Mouse (Mus musculus): Measurements from ENCODE around the gene Arhgap27. TPM values are rescaled to one million over a fixed set of nuclear protein-coding genes. Genes with fewer than 3 reads are reported as not detected.

Arhgap27 gene
- total and polyA plus RNA-seq, 3 experiments: 11.8 to 30.9 (median 26.1) TPM

DNA sequence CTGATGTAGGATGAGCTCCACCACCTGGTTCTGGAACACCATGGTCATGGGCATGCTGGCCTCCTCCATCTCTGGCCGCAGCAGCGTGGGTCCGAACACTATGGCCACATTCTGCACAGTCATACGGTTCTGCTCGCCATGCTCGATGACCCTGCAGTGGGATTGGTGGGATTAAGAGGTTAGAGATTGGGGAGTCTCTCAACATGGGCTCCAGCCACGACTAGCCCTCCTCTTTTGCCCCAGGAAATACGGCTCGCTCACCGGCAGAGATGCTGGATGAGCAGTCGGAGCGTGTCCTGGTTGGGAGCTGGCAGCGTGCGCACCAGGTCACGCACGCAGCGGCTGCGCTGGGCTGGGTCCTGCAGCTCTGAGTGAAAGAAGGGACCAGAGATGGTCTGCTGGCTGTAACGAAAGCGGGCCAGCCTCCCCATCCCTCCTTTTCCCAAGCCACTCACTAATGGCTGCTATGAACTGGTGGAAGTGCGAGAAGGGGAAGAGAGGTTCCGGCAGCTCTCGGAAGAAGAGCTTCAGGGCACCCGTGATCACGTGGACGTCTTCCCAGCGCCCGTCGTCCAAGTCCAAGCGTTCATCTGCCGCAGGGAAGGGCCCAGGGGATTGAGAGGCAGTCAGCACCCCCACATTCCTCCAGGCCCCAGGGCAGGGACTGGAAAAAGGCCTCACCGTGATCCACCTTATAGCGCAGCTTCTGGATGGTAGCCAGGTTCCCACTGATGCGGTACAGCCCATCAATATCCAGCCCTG, 30.4 kb downstream of the Arhgap27 start:
- TF ChIP-seq ZMIZ1 (IDR thresholded peaks at IDR 0.05; ENCODE audit: low read depth, low read length) (no peak), ETS1 (conservative IDR thresholded peaks at IDR 0.05; ENCODE audit: low read depth, low read length) (no peak), TCF12 (IDR thresholded peaks at IDR 0.05; ENCODE audit: low read depth, low read length) (no peak), IRF4 (IDR thresholded peaks at IDR 0.05; ENCODE audit: low read depth, low read length) (no peak), CHD2 (IDR thresholded peaks at IDR 0.05; ENCODE audit: low read length) (no peak), NELFE (IDR thresholded peaks at IDR 0.05; ENCODE audit: low read depth, low read length) (no peak), TBP (conservative IDR thresholded peaks at IDR 0.05; ENCODE audit: low read depth, low read length) (no peak), ZKSCAN1 (IDR thresholded peaks at IDR 0.05; ENCODE audit: borderline replicate concordance, low read depth, low read length) (no peak), POLR2A (IDR thresholded peaks at IDR 0.05; ENCODE audit: low read depth, low read length) (no peak), POLR2AphosphoS2 (IDR thresholded peaks at IDR 0.05; ENCODE audit: low read depth, low read length) (no peak), CTCF (conservative IDR thresholded peaks at IDR 0.05 in 1 of 2, IDR thresholded peaks at IDR 0.05 in 1 of 2; ENCODE audit: low read depth in 2 of 2, low read length in 2 of 2) (no peak; a peak in 1 of 4 replicates)
- DNase-seq (ENCODE audit: extremely low read depth): no peak
- dilution Hi-C loops (cut with MboI; ENCODE audit: extremely low pct_ligation_motif_present, extremely low pct_unique_long_range_greater_than_20kb, low sequenced_read_pairs) (no loop called here), in situ Hi-C loops (cut with MboI; ENCODE audit: low pct_ligation_motif_present, low pct_unique_long_range_greater_than_20kb, low sequenced_read_pairs) (loop anchor here (5.0 to 10.0 kb wide), 2 partner anchors 62 to 134 kb away; no protein-coding TSS in a partner anchor)
- Histone ChIP-seq H3K4me1 (ENCODE audit: control insufficient read depth in 1 of 2, insufficient read depth in 2 of 2) (peaks cover 3 to 26% of the 10 kb centered on the region in 2 experiments; a peak in 2 of 4 replicates), H3K27me3 (replicated peaks) (no peaks in the 10 kb centered on the region), H3K36me3 (replicated peaks in 1 of 2; ENCODE audit: control insufficient read depth in 1 of 2, insufficient read depth in 1 of 2, low read length in 1 of 2) (peaks cover 53 to 88% of the 10 kb centered on the region in 2 experiments), H3K9ac (ENCODE audit: insufficient read depth, low read depth) (no peak overlapping the region), H3K4me2 (ENCODE audit: insufficient read depth, low read depth, poor library complexity, severe bottlenecking) (no peak overlapping the region), H3K27ac (ENCODE audit: insufficient read depth, low read depth) (no peak overlapping the region), H3K79me2 (replicated peaks; ENCODE audit: control insufficient read depth, extremely low read depth, insufficient read depth, poor library complexity, severe bottlenecking) (no peaks in the 10 kb centered on the region), H3K4me3 (replicated peaks in 1 of 3; ENCODE audit: low read depth in 2 of 3, low read length in 2 of 3, poor library complexity in 1 of 3) (no peak overlapping the region), H3K9me3 (replicated peaks; ENCODE audit: low read length) (no peaks in the 10 kb centered on the region)

- H3K4me3 ChIP-seq (replicated peaks in 1 of 3; ENCODE audit: low read depth in 2 of 3, low read length in 2 of 3, poor library complexity in 1 of 3): no peak overlapping the region
- peaks cover 48 to 82% of the 10 kb centered on the region in 2 experiments for H3K36me3 ChIP-seq (replicated peaks in 1 of 2; ENCODE audit: control insufficient read depth in 1 of 2, insufficient read depth in 1 of 2, low read length in 1 of 2)
- no peaks in the 10 kb centered on the region for H3K9me3 ChIP-seq (replicated peaks; ENCODE audit: low read length)
- dilution Hi-C loops (cut with MboI; ENCODE audit: extremely low pct_ligation_motif_present, extremely low pct_unique_long_range_greater_than_20kb, low sequenced_read_pairs): no loop called here
- H3K27me3 ChIP-seq (replicated peaks): no peaks in the 10 kb centered on the region
- H3K27ac ChIP-seq (ENCODE audit: insufficient read depth, low read depth): no peak overlapping the region
- H3K79me2 ChIP-seq (replicated peaks; ENCODE audit: control insufficient read depth, extremely low read depth, insufficient read depth, poor library complexity, severe bottlenecking): no peaks in the 10 kb centered on the region
- peaks cover 3 to 20% of the 10 kb centered on the region in 2 experiments; a peak in 2 of 4 replicates for H3K4me1 ChIP-seq (ENCODE audit: control insufficient read depth in 1 of 2, insufficient read depth in 2 of 2)
- peak; percentile 96 for DNase-seq (ENCODE audit: extremely low read depth)
- H3K9ac ChIP-seq (ENCODE audit: insufficient read depth, low read depth): no peak overlapping the region
- H3K4me2 ChIP-seq (ENCODE audit: insufficient read depth, low read depth, poor library complexity, severe bottlenecking): no peak overlapping the region
- in situ Hi-C loops (cut with MboI; ENCODE audit: low pct_ligation_motif_present, low pct_unique_long_range_greater_than_20kb, low sequenced_read_pairs): loop anchor here (5.0 to 10.0 kb wide), 2 partner anchors 62 to 135 kb away; no protein-coding TSS in a partner anchor
- TF ChIP-seq ZC3H11A (IDR thresholded peaks at IDR 0.05; ENCODE audit: low read depth, low read length) (peak; percentile 95), UBTF (IDR thresholded peaks at IDR 0.05; ENCODE audit: low read depth, low read length) (0 out of 2 replicates have a peak, but pooled peaks have one; percentile 28), RAD21 (IDR thresholded peaks at IDR 0.05; ENCODE audit: low read depth, low read length) (peak; percentile 94), MEF2A (IDR thresholded peaks at IDR 0.05; ENCODE audit: borderline replicate concordance, low read depth, low read length) (peak; percentile 76), IRF4 (IDR thresholded peaks at IDR 0.05; ENCODE audit: low read depth, low read length) (peak; percentile 74), PAX5 (IDR thresholded peaks at IDR 0.05; ENCODE audit: low read length) (no peak), SMC3 (IDR thresholded peaks at IDR 0.05; ENCODE audit: low read depth, low read length) (peak; percentile 99), E2F4 (IDR thresholded peaks at IDR 0.05; ENCODE audit: insufficient replicate concordance, low read depth, low read length) (no peak), POLR2A (IDR thresholded peaks at IDR 0.05; ENCODE audit: low read depth, low read length) (no peak), MYC (IDR thresholded peaks at IDR 0.05; ENCODE audit: low read depth, low read length) (peak; percentile 64), NELFE (IDR thresholded peaks at IDR 0.05; ENCODE audit: low read depth, low read length) (peak; percentile 85; the same call in 1 of the 2 replicates), MAX (IDR thresholded peaks at IDR 0.05; ENCODE audit: low read length) (peak; percentile 61), ZMIZ1 (IDR thresholded peaks at IDR 0.05; ENCODE audit: low read depth, low read length) (no peak), USF2 (conservative IDR thresholded peaks at IDR 0.05; ENCODE audit: low read depth, low read length) (no peak), HCFC1 (IDR thresholded peaks at IDR 0.05; ENCODE audit: low read depth, low read length) (peak; percentile 52), TCF12 (IDR thresholded peaks at IDR 0.05; ENCODE audit: low read depth, low read length) (peak; percentile 69), CHD1 (IDR thresholded peaks at IDR 0.05; ENCODE audit: low read depth, low read length) (no peak), KAT2A (IDR thresholded peaks at IDR 0.05; ENCODE audit: insufficient replicate concordance, low read length) (no peak), NRF1 (IDR thresholded peaks at IDR 0.05; ENCODE audit: low read depth, low read length) (peak; percentile 35), MXI1 (IDR thresholded peaks at IDR 0.05; ENCODE audit: low read depth, low read length) (peak; percentile 49; the same call in 1 of the 2 replicates), ELF1 (IDR thresholded peaks at IDR 0.05; ENCODE audit: low read depth, low read length) (peak; percentile 74), JUND (conservative IDR thresholded peaks at IDR 0.05; ENCODE audit: low read depth, low read length) (0 out of 2 replicates have a peak, but pooled peaks have one; percentile 24), CHD2 (IDR thresholded peaks at IDR 0.05; ENCODE audit: low read length) (peak; percentile 71), RCOR1 (conservative IDR thresholded peaks at IDR 0.05; ENCODE audit: low read depth, low read length) (no peak)
Measured at GRCm38 (mm10) chr11:103332186-103332889, 31.2 kb downstream of the Arhgap27 start.
